ENCODE assay signal across 21 mouse cellular contexts in genomic region chr13:31547610-31548009, GRCm38 (mm10). TPM values are rescaled to one million over a fixed set of nuclear protein-coding genes. Genes with fewer than 3 reads are reported as not detected.
DNase-seq lines count a peak whose midpoint lies in the region; ATAC-seq and TF ChIP-seq lines count a peak whose summit lies in the region.
"Had no signal": no experiment of that assay in that cellular context is flagged by ENCODE, and none has a peak within 500 bp of the region (broad histone marks: within the 10 kb centered on the region; RNA-seq: fewer than 3 reads in every experiment).

No protein-coding gene starts in this region.

- H3K27ac ChIP-seq in heart, adult 2 months = no peak overlapping the region
- no peak overlapping the region for H3K27ac ChIP-seq in intestine, postnatal 0 days (ENCODE audit: low read depth, low read length)
- H3K27ac ChIP-seq in lung, embryonic 15.5 days = peak overlapping the region; percentile 33; the same call in 1 of the 2 replicates
- no peak overlapping the region for H3K27ac ChIP-seq in stomach, embryonic 14.5 days (ENCODE audit: low read length)
- no peak overlapping the region for H3K27ac ChIP-seq in midbrain, embryonic 14.5 days (replicated peaks; ENCODE audit: low read depth, low read length)
- no peak overlapping the region for H3K27ac ChIP-seq in hindbrain, embryonic 11.5 days (ENCODE audit: low read depth, low read length)
- H3K27ac ChIP-seq: gastrocnemius, adult 2 months; hindbrain, embryonic 10.5 days; kidney, postnatal 0 days; limb, embryonic 13.5 days; neural tube, embryonic 12.5 days had no signal

- H3K36me3 ChIP-seq in heart, adult 2 months (ENCODE audit: control insufficient read depth, insufficient read depth, low read length) = no peaks in the 10 kb centered on the region
- no peaks in the 10 kb centered on the region for H3K36me3 ChIP-seq in intestine, postnatal 0 days (ENCODE audit: control insufficient read depth, insufficient read depth)
- H3K36me3 ChIP-seq in lung, embryonic 15.5 days = no peaks in the 10 kb centered on the region
- no peaks in the 10 kb centered on the region for H3K36me3 ChIP-seq in stomach, embryonic 14.5 days (ENCODE audit: control insufficient read depth, insufficient read depth, low read length)
- no peaks in the 10 kb centered on the region for H3K36me3 ChIP-seq in midbrain, embryonic 14.5 days (ENCODE audit: control insufficient read depth, insufficient read depth, low read length)
- H3K36me3 ChIP-seq in hindbrain, embryonic 11.5 days (ENCODE audit: control insufficient read depth, insufficient read depth, low read length) = no peaks in the 10 kb centered on the region
- H3K36me3 ChIP-seq: hindbrain, embryonic 10.5 days; limb, embryonic 13.5 days; neural tube, embryonic 12.5 days had no signal

- peak; percentile 89 for ATAC-seq in intestine, postnatal 0 days
- peak; percentile 74 for ATAC-seq in lung, embryonic 15.5 days (ENCODE audit: borderline replicate concordance, extremely low read depth, low FRiP score, low TSS enrichment)
- peak; percentile 85 for ATAC-seq in stomach, embryonic 14.5 days (ENCODE audit: insufficient number of reproducible peaks, insufficient read depth, low FRiP score, low read depth)
- ATAC-seq in midbrain, embryonic 14.5 days (ENCODE audit: low FRiP score, low TSS enrichment) = no peak
- ATAC-seq in megakaryocyte-erythroid progenitor cell, adult 5-6 weeks (replicated peaks; ENCODE audit: low FRiP score, low TSS enrichment, poor library complexity, severe bottlenecking) = no peak
- ATAC-seq in hindbrain, embryonic 11.5 days (ENCODE audit: low FRiP score) = no peak
- ATAC-seq: forebrain, embryonic 16.5 days had no signal

- H3K79me2 ChIP-seq in heart, adult 2 months (replicated peaks; ENCODE audit: control insufficient read depth, insufficient read depth, low read length) = no peaks in the 10 kb centered on the region

- TF ChIP-seq CTCF in heart, adult 2 months (IDR thresholded peaks at IDR 0.05) = no peak
- no peak for TF ChIP-seq CTCF in intestine, postnatal 0 days (IDR thresholded peaks at IDR 0.05; ENCODE audit: low read depth)

- TF ChIP-seq EP300 in heart, adult 2 months (IDR thresholded peaks at IDR 0.05; ENCODE audit: insufficient read depth, low read depth, low read length) = no peak

- peak; percentile 81 for DNase-seq in heart, adult 11 months
- DNase-seq in heart, adult 2 months = no peak
- no peak for DNase-seq in midbrain, embryonic 14.5 days
- DNase-seq in hindbrain, embryonic 11.5 days (ENCODE audit: low spot score) = no peak
- DNase-seq: adrenal gland, adult 2 months; cerebellum, postnatal 14 days; gastrocnemius, adult 2 months; kidney, adult 11 months; right cerebral cortex, postnatal 14 days had no signal

- no peaks in the 10 kb centered on the region for H3K9me3 ChIP-seq in intestine, postnatal 0 days (ENCODE audit: control insufficient read depth)
- no peaks in the 10 kb centered on the region for H3K9me3 ChIP-seq in lung, embryonic 15.5 days
- H3K9me3 ChIP-seq in stomach, embryonic 14.5 days (ENCODE audit: control insufficient read depth, low read depth, low read length) = no peaks in the 10 kb centered on the region
- no peaks in the 10 kb centered on the region for H3K9me3 ChIP-seq in midbrain, embryonic 14.5 days (ENCODE audit: control insufficient read depth, low read length)
- H3K9me3 ChIP-seq in hindbrain, embryonic 11.5 days (ENCODE audit: control insufficient read depth, low read length) = no peaks in the 10 kb centered on the region
- H3K9me3 ChIP-seq: hindbrain, embryonic 10.5 days; limb, embryonic 13.5 days; neural tube, embryonic 12.5 days had no signal

- no peaks in the 10 kb centered on the region for H3K4me1 ChIP-seq in heart, adult 2 months (ENCODE audit: control insufficient read depth, insufficient read depth, low read length)
- no peaks in the 10 kb centered on the region for H3K4me1 ChIP-seq in intestine, postnatal 0 days (replicated peaks; ENCODE audit: control insufficient read depth, insufficient read depth, low read length)
- H3K4me1 ChIP-seq in lung, embryonic 15.5 days = peaks cover 4% of the 10 kb centered on the region; the same call in 1 of the 2 replicates
- H3K4me1 ChIP-seq in stomach, embryonic 14.5 days (ENCODE audit: control insufficient read depth, insufficient read depth, low read length) = no peaks in the 10 kb centered on the region
- no peaks in the 10 kb centered on the region for H3K4me1 ChIP-seq in midbrain, embryonic 14.5 days (ENCODE audit: control insufficient read depth, insufficient read depth, low read length)
- no peaks in the 10 kb centered on the region for H3K4me1 ChIP-seq in hindbrain, embryonic 11.5 days (replicated peaks; ENCODE audit: control insufficient read depth, insufficient read depth, low read length)
- H3K4me1 ChIP-seq: limb, embryonic 13.5 days; neural tube, embryonic 12.5 days had no signal

- intact Hi-C loops in heart, adult 2 months (cut with DNase I) = no loop called here

- WGBS in heart, adult 2 months = 90% methylated on average over 9 of the region's 9 CpGs
- 47% methylated on average over 9 of the region's 9 CpGs for WGBS in intestine, postnatal 0 days
- WGBS in lung, embryonic 15.5 days = 52% methylated on average over 9 of the region's 9 CpGs
- 66% methylated on average over 9 of the region's 9 CpGs for WGBS in stomach, embryonic 14.5 days
- 90% methylated on average over 9 of the region's 9 CpGs for WGBS in midbrain, embryonic 14.5 days
- 85% methylated on average over 9 of the region's 9 CpGs for WGBS in hindbrain, embryonic 11.5 days

- no peak for TF ChIP-seq POLR2A in heart, adult 2 months (IDR thresholded peaks at IDR 0.05; ENCODE audit: insufficient read depth, low read depth, low read length)

- H3K4me2 ChIP-seq in intestine, postnatal 0 days (replicated peaks; ENCODE audit: low read depth) = no peak overlapping the region
- no peak overlapping the region for H3K4me2 ChIP-seq in lung, embryonic 15.5 days
- no peak overlapping the region for H3K4me2 ChIP-seq in stomach, embryonic 14.5 days (replicated peaks; ENCODE audit: low read depth, low read length)
- H3K4me2 ChIP-seq in midbrain, embryonic 14.5 days (ENCODE audit: low read length) = no peak overlapping the region
- H3K4me2 ChIP-seq in hindbrain, embryonic 11.5 days (replicated peaks; ENCODE audit: low read depth, low read length) = no peak overlapping the region
- H3K4me2 ChIP-seq: limb, embryonic 13.5 days; neural tube, embryonic 12.5 days had no signal

- H3K27me3 ChIP-seq in heart, adult 2 months (ENCODE audit: control insufficient read depth, insufficient read depth, low read length) = no peaks in the 10 kb centered on the region
- no peaks in the 10 kb centered on the region for H3K27me3 ChIP-seq in intestine, postnatal 0 days (replicated peaks; ENCODE audit: control insufficient read depth, insufficient read depth, low read length)
- no peaks in the 10 kb centered on the region for H3K27me3 ChIP-seq in lung, embryonic 15.5 days
- no peaks in the 10 kb centered on the region for H3K27me3 ChIP-seq in stomach, embryonic 14.5 days (ENCODE audit: control insufficient read depth, insufficient read depth, low read length)
- no peaks in the 10 kb centered on the region for H3K27me3 ChIP-seq in midbrain, embryonic 14.5 days (ENCODE audit: control insufficient read depth, insufficient read depth, low read length)
- no peaks in the 10 kb centered on the region for H3K27me3 ChIP-seq in hindbrain, embryonic 11.5 days (ENCODE audit: control insufficient read depth, insufficient read depth, low read length)
- H3K27me3 ChIP-seq: CH12.LX; limb, embryonic 13.5 days; neural tube, embryonic 12.5 days had no signal

- no peak overlapping the region for H3K4me3 ChIP-seq in heart, adult 2 months
- no peak overlapping the region for H3K4me3 ChIP-seq in intestine, postnatal 0 days (ENCODE audit: low read depth, low read length)
- no peak overlapping the region for H3K4me3 ChIP-seq in lung, embryonic 15.5 days
- H3K4me3 ChIP-seq in stomach, embryonic 14.5 days (ENCODE audit: low read depth, low read length) = no peak overlapping the region
- H3K4me3 ChIP-seq in midbrain, embryonic 14.5 days (replicated peaks; ENCODE audit: low read depth, low read length) = no peak overlapping the region
- H3K4me3 ChIP-seq in hindbrain, embryonic 11.5 days (ENCODE audit: low read depth, low read length) = no peak overlapping the region
- H3K4me3 ChIP-seq: erythroblast, embryonic 14.5 days; gastrocnemius, adult 2 months; hindbrain, embryonic 10.5 days; limb, embryonic 13.5 days; neural tube, embryonic 12.5 days had no signal

- no peak overlapping the region for H3K9ac ChIP-seq in heart, adult 2 months (ENCODE audit: low read depth, low read length)
- H3K9ac ChIP-seq in intestine, postnatal 0 days (ENCODE audit: low read depth, low read length) = no peak overlapping the region
- no peak overlapping the region for H3K9ac ChIP-seq in lung, embryonic 15.5 days
- no peak overlapping the region for H3K9ac ChIP-seq in stomach, embryonic 14.5 days (replicated peaks; ENCODE audit: low read depth, low read length)
- no peak overlapping the region for H3K9ac ChIP-seq in midbrain, embryonic 14.5 days (replicated peaks; ENCODE audit: low read length)
- H3K9ac ChIP-seq in hindbrain, embryonic 11.5 days (ENCODE audit: low read depth, low read length) = no peak overlapping the region
- H3K9ac ChIP-seq: limb, embryonic 13.5 days; neural tube, embryonic 12.5 days had no signal

RNA-seq across cellular contexts. Expression of gene Foxq1, which starts 8.3 kb away (rescaled TPM):
- total RNA-seq in heart, adult 2 months (2021) = under 1 TPM; 0.07 to 0.13 TPM
- polyA plus RNA-seq in heart, adult 2 months (2012; rRNA removed) = 0.06 and 0.16 TPM in 2 replicates
- polyA plus RNA-seq in intestine, postnatal 0 days (2015; fragmentation: Nextera tagmentation; extraction: Ambion mirVana) = 8.5 and 9.6 TPM in 2 replicates
- 1.1 TPM in 2 replicates for polyA plus RNA-seq in lung, embryonic 15.5 days (2015; fragmentation: Nextera tagmentation; extraction: Ambion mirVana)
- polyA plus RNA-seq in stomach, embryonic 14.5 days (2014; fragmentation: Nextera tagmentation; extraction: Ambion mirVana) = 16.7 and 20.9 TPM in 2 replicates
- 2.0 and 2.2 TPM in 2 replicates for polyA plus RNA-seq in midbrain, embryonic 14.5 days (2014; fragmentation: Nextera tagmentation; extraction: Ambion mirVana)
- total RNA-seq in megakaryocyte-erythroid progenitor cell, adult 5-6 weeks (2014; fragmentation: Nextera tagmentation) = not detected in 2 replicates
- total RNA-seq in megakaryocyte-erythroid progenitor cell, adult 5-6 weeks (2017) = not detected in 2 replicates
- 1.2 and 1.5 TPM in 2 replicates for polyA plus RNA-seq in hindbrain, embryonic 11.5 days (2014; fragmentation: Nextera tagmentation; extraction: Ambion mirVana)
- total RNA-seq: CH12.LX had no signal
- polyA plus RNA-seq: erythroblast, embryonic 14.5 days had no signal

RNA-seq across cellular contexts. Expression of gene A530084C06Rik, which starts 11.5 kb away (rescaled TPM):
- total RNA-seq in heart, adult 2 months (2021) = under 1 TPM in 1 of 2 experiments, not detected in 1; 0.08 TPM
- not detected in 2 replicates for polyA plus RNA-seq in heart, adult 2 months (2012; rRNA removed)
- polyA plus RNA-seq in intestine, postnatal 0 days (2015; fragmentation: Nextera tagmentation; extraction: Ambion mirVana) = not detected in 2 replicates
- not detected in 2 replicates for polyA plus RNA-seq in lung, embryonic 15.5 days (2015; fragmentation: Nextera tagmentation; extraction: Ambion mirVana)
- not detected in 2 replicates for polyA plus RNA-seq in stomach, embryonic 14.5 days (2014; fragmentation: Nextera tagmentation; extraction: Ambion mirVana)
- polyA plus RNA-seq in midbrain, embryonic 14.5 days (2014; fragmentation: Nextera tagmentation; extraction: Ambion mirVana) = not detected in 2 replicates
- total RNA-seq in megakaryocyte-erythroid progenitor cell, adult 5-6 weeks (2014; fragmentation: Nextera tagmentation) = not detected in 2 replicates
- total RNA-seq in megakaryocyte-erythroid progenitor cell, adult 5-6 weeks (2017) = not detected in 2 replicates
- polyA plus RNA-seq in hindbrain, embryonic 11.5 days (2014; fragmentation: Nextera tagmentation; extraction: Ambion mirVana) = not detected in 2 replicates
- total RNA-seq: adrenal gland, adult 2 months; CH12.LX; gastrocnemius, adult 2 months had no signal
- polyA plus RNA-seq: erythroblast, embryonic 14.5 days; forebrain, embryonic 16.5 days; heart, embryonic 16.5 days; hindbrain, embryonic 10.5 days; kidney, postnatal 0 days; limb, embryonic 13.5 days; neural tube, embryonic 12.5 days had no signal

Comparison
In these comparisons a context has a peak if more than half of its experiments do, and no peak if none do; other contexts are left out.
1. ATAC-seq: peak in intestine, postnatal 0 days (single experiment), lung, embryonic 15.5 days (single experiment) and stomach, embryonic 14.5 days (single experiment); none in midbrain, embryonic 14.5 days (single experiment), megakaryocyte-erythroid progenitor cell, adult 5-6 weeks (single experiment) and hindbrain, embryonic 11.5 days (single experiment).